Mouse (Mus musculus) mouse trophoblast stem cell (cell line): Measurements from ENCODE around the gene Creb5.
"Not testable (repeated sequence)": the region's sequence is repeated elsewhere in the genome, so short reads cannot be mapped to it uniquely, and the experiment has no call there.

Experiments
- in situ Hi-C, 2 experiments: fragments of 300-500 bp; cut with MseI, MboI; formaldehyde crosslinking; loops; 2 replicates in 1 of 2; 3 replicates in 1 of 2; pipeline ENCODE4 v1.15.1; 2025

Gene Creb5

DNA sequence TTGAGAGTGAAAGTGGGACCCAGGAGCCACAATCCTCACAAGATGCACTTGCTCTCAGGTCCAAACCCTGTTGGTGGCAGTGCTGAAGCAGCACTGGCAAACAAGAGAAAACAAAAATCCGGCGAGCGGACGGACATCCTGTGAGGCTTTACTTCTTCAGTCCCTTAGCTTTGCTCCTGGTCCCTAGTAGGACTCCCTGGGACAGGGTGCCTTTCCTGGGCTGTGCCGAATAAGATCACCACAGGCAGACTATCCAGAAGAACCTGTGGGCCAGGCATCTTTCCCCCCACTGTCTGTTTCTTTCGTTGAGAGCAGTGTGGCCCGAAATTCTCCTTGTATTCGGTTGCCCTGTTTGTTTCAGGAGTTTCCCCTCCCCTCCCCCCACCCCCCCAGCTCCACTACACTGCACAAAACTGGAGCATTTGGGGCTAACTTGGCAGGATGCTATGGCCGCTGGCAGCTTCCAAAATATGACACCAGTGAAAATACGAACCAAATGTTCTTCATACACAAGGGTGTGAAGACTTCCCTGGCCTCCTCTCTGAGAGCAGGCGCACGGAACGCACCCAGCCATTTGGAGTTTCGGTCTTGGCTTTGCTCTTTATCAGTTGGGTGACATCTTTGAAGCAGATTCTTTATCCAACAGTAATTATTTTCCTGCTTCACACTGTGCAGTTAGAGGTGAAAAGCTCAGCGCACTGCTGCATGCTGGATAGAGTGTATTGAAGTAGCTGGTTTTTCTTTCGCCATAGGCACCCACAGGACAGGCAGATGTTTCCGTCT is 32.7 kb downstream of the Creb5 start:
- in situ Hi-C loops, result no loop called here

DNA sequence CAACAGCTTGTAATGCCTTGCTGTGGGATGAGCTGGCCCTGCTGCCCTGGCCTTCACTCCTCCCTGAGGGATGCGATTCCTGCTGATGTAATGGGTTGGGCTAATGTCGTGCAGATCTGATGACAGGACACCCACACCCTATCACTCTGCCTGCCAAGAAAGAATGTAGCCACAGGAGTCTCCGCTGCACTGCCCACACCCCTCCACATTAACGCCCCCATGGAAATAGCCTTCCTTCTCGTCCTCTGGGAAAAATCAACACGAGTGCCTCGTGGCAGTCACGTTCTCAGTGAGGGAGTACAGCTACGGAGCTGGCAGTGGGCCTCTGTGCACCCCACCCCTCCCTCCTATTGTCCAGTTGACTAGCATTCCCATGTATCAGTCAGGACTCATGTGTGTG is 50.3 kb downstream of the Creb5 start:
- in situ Hi-C loops, result no loop called here

DNA sequence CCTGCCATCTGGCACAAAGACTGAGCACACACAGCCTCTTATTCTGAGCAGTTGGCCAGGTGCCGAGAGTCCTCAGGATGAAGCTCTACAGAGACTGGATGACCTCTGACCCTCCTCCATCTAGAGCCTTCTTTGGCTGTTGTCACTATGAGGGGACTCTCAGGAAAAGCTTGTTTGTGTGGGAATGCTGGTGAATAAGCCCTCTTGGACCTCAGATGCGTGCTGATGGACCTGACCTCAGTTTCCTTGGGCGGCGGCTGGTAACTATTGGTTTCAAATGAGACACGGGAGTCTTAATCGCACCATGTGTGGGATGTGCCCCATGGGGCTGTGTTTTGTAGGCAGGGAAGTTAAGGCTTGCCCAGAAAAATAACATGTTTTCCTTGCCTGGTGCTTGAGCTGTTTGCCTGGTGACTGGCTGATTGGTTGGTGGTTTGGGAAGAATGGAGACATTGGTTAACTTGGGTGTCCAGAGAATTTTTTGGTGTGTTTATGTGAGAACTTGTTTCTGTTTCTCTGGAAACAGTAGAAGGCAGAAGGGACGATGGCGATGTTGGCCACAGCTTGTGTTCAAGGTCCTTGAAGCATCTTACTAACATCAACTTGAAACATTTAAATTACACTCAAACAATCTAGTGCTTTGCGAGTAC is 65.4 kb downstream of the Creb5 start:
- in situ Hi-C loops, result no loop called here

GRCm38 (mm10) chr6:53356328-53356727 is 69.3 kb downstream of the Creb5 start:
- in situ Hi-C loops, result no loop called here

GRCm38 (mm10) chr6:53363535-53363934 is 76.5 kb downstream of the Creb5 start:
- in situ Hi-C loops, result no loop called here

DNA sequence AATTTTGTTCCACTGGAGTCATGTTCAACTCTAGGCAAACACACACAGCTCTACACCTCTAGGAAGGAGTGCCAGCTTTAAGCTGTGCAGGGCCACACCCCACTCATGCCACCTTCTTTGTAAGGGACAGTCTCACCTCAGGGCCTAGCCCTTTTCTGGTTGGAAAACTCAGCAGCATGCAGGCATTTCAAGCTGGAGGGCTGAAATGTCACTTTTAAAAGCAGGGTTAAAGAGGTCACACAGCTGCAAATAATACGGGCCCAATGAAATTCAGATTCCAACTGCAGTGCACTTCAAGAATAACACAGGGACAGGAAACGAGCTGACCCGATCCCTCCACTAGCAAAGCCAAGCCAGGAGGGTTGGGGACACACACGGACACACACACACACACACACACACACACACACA is 76.9 kb downstream of the Creb5 start:
- in situ Hi-C loops, result no loop called here

DNA sequence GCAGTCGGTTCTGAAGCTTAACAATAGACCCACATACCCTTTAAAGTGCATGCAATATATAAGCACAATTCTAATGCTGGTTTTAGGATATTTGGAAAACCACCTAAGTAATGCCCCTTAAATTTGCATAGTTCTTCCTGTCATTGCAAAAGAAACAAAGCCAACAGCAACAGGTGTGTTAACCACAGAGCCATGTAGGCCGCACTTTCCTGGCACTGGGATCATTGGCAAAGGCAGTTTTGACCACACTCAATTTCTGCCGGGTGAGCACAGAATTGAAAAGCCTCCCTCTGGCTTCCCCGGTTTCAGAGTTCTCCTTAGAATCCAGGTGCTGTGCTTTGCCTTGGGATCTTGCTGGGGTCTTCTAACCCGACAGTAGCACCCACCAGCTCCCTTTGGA is 82.1 kb downstream of the Creb5 start:
- in situ Hi-C loops, result no loop called here

- in situ Hi-C loops, result no loop called here
Observed at GRCm38 (mm10) chr6:53369928-53370327, 82.9 kb downstream of the Creb5 start.

DNA sequence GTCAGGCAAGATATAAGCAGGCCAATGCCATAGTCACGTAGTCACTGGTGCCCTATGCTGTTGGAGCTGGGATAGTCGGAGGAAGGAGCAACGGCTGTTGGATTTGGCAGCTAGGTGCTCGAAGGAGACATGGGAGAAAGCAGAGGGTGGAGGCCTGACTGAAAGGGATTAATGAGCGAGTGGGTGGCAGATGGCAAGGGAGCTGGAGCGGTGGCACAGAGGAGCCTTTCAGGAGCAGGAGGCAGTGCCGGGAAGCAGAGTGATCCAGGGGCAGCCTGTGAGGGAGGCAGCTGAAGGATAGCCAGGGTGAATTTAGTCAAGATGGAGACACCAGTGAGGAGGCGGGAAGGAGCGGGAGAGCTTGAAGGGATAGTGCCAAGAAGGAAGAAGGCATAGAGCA is 84.9 kb downstream of the Creb5 start:
- in situ Hi-C loops, result no loop called here

- in situ Hi-C loops, result no loop called here
Observed at GRCm38 (mm10) chr6:53374315-53374941, 87.4 kb downstream of the Creb5 start.

GRCm38 (mm10) chr6:53389277-53389676 is 102.2 kb downstream of the Creb5 start:
- in situ Hi-C loops, result no loop called here

DNA sequence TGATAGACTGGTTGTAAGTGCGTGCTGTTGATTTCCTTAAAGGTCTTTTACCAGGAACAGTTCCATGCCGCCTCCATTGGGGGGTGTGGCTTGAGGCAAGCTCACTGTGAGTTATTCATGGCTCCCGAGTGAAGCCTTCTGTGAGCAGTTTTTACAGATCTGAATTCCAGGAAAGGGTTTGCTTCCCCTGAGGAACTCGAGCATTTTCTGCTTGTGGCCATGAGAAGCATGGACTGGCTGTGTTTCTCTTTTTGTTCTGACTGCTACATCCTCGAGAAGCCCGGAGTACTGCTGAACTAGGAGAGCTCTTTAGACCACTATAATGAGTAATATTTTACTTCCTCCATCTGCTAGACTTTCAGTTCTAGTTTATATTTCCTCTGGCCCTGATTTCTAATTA is 103.3 kb downstream of the Creb5 start:
- in situ Hi-C loops, result no loop called here

GRCm38 (mm10) chr6:53394026-53394425 is 107.0 kb downstream of the Creb5 start:
- in situ Hi-C loops, result no loop called here

DNA sequence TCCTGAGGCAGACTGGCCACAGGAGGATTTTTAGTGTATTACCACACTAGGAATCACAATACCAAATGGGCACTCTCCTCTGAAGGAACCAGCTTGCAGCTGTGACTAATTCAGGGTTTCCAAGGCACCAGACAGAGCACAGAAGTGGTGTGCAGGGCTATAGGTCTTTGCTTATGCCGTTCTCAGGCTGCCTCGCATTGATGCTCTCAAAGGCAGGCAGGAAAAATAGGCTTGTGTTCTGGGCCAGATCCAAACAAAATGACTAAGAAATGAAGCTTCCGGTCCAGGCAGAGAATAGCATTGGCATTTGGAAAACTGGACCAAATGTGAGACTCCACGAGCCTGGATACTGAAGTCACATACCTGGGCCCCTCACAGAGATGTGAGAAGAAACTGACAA is 108.1 kb downstream of the Creb5 start:
- in situ Hi-C loops, result no loop called here

- in situ Hi-C loops, result no loop called here
Observed at GRCm38 (mm10) chr6:53396421-53396820, 109.4 kb downstream of the Creb5 start.

DNA sequence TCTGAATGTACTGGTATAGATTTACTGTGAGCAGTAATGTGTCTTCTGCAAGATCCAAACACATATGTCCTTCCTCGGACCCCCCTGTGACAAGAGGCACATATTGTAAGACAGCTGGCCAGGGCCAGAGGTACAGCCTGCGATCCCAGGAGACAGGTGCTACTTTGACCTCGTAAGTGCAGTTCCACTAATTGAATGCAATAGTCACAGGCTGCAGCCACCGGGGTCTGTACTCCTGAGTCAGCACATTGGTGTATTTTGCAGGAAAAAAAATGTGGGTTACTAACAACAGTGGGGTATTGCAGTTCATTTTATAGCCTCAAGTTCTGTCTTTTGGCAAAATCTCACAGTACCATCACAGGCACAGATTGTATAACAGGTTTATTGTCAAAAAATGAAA is 110.7 kb downstream of the Creb5 start:
- in situ Hi-C loops, result no loop called here

- in situ Hi-C loops, result no loop called here
Observed at GRCm38 (mm10) chr6:53398297-53399140, 111.4 kb downstream of the Creb5 start.

GRCm38 (mm10) chr6:53401364-53401763 is 114.3 kb downstream of the Creb5 start:
- in situ Hi-C loops, result no loop called here

DNA sequence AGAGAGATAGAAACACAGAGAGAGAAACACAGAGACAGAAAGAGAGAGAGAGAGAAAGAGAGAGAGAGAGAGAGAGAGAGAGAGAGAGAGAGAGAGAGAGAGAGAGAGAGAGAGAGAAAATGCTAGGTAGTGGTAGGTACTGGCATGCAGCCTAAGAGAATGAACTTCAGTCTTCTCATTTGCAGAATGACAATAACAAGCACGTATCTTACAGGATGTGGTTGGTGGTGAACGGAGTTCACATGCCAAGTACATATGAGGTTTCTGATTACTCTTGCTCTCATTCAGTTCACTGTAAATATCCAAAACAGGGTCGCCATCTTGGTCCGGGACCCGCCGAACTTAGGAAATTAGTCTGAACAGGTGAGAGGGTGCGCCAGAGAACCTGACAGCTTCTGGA is 115.5 kb downstream of the Creb5 start:
- in situ Hi-C loops, result not testable (repeated sequence)

GRCm38 (mm10) chr6:53409183-53409582 is 122.1 kb downstream of the Creb5 start:
- in situ Hi-C loops, result no loop called here

DNA sequence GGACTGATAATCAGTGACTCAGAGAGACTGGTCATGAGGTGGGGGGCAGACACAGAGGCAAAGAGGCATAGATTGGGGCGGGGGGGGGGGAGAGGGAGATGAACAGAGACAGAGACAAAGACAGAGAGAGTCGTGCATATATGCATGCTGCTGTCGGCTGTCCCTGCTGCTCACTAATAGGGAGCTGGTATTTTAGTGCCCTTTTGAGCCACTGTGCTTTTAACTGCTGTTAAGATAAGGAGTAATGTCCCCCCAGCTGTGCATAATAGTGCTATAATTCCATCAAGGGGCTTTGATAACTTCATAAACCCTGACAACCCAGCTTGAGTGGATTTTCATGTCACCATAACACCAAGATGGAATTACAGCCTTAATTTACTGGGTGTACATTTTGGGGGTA is 134.3 kb downstream of the Creb5 start:
- in situ Hi-C loops, result no loop called here

DNA sequence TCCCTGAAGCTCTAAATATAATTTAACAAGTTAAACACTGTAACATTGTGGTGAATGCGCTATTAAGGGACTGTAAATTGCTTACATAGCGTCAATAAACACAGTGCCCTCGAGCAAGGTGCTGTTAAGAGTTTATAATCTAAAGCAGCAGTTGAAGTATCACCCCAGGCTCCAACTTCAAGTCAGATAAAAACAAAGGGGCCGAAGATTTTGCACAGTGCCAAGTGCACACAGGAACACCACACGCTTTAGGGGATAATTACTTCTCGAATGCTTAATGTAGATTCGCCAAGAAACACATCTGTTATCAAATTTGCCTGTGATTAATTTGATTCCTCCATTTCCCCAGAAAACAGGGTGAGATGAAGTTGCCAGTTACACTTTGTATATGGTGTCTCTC is 142.3 kb downstream of the Creb5 start:
- in situ Hi-C loops, result no loop called here
